ENCODE assay signal across 10 mouse cellular contexts in the genomic region with DNA sequence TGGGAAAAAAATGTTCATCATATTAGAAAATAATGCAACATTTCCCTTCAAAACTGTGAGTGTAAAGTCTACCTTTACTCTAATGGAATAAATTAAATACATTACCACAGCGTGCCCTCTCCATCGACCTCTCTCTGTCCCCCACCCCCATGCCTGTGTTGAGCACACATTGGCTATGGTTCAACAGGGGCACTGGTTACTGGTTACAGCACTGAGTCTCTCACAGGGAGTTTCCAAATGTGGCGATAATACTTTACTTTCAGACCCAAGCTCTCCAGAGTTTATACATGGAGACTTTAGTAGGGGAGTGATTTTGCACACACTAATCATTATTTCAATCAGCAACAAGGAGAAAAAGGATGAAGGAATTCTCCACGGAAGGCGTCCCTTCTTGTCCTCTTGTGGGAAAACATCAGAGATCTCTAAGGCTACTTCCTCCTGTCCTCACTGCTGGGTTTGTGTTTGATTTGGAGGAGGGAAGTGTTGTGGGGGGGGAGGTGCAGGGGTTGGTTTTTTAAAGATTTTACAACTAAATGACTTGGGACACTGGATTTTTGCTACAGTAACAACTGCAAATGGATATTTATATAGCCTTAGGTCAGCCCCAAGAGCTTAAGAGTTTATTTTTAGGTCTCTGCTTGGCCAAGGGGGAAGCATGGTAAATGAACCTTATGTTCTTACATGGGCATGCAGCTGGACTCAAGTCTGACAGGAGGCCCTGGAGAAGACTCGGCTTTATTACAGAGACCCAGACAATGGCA.
DNase-seq lines count a peak whose midpoint lies in the region; ATAC-seq lines count a peak whose summit lies in the region.
"Had no signal": no experiment of that assay in that cellular context is flagged by ENCODE, and none has a peak within 500 bp of the region (broad histone marks: within the 10 kb centered on the region; RNA-seq: fewer than 3 reads in every experiment).

No protein-coding gene starts in this region.

- DNase-seq in kidney, adult 8-10 months: no peak
- DNase-seq in embryonic facial prominence, embryonic 14.5 days (ENCODE audit: low spot score): peak; percentile 45
- DNase-seq in layer of hippocampus, adult 8-10 months (ENCODE audit: low spot score in 2 of 2): no peak
- DNase-seq in cerebellum, adult 18-20 months: no peak
- DNase-seq: adrenal gland, adult 8-10 months had no signal

- H3K4me2 ChIP-seq in kidney, embryonic 15.5 days: peak overlapping the region; percentile 16; the same call in 1 of the 2 replicates
- no peak overlapping the region for H3K4me2 ChIP-seq in embryonic facial prominence, embryonic 14.5 days (ENCODE audit: low read depth, low read length)
- H3K4me2 ChIP-seq in intestine, embryonic 16.5 days (ENCODE audit: low read depth, low read length): no peak overlapping the region

- H3K27me3 ChIP-seq in kidney, embryonic 15.5 days: no peaks in the 10 kb centered on the region
- H3K27me3 ChIP-seq in embryonic facial prominence, embryonic 14.5 days (replicated peaks; ENCODE audit: control insufficient read depth, insufficient read depth, low read length): no peaks in the 10 kb centered on the region
- H3K27me3 ChIP-seq in intestine, embryonic 16.5 days (replicated peaks; ENCODE audit: control insufficient read depth, insufficient read depth, low read length): no peaks in the 10 kb centered on the region
- H3K27me3 ChIP-seq: megakaryocyte, embryonic 14.5 days had no signal

- peak; percentile 83; the same call in 1 of the 2 replicates for ATAC-seq in kidney, embryonic 15.5 days (replicated peaks; ENCODE audit: low FRiP score)
- peak; percentile 60; the same call in 1 of the 2 replicates for ATAC-seq in embryonic facial prominence, embryonic 14.5 days (ENCODE audit: low read depth)
- ATAC-seq in intestine, embryonic 16.5 days: no peak; the same call in 1 of the 2 replicates
- peak; percentile 37; the same call in 1 of the 2 replicates for ATAC-seq in megakaryocyte progenitor cell, adult 5-6 weeks (replicated peaks; ENCODE audit: poor library complexity)
- ATAC-seq in erythroblast, adult 5-6 weeks (replicated peaks; ENCODE audit: low FRiP score, poor library complexity, severe bottlenecking): no peak

- no peaks in the 10 kb centered on the region for H3K36me3 ChIP-seq in kidney, embryonic 15.5 days
- H3K36me3 ChIP-seq in embryonic facial prominence, embryonic 14.5 days (ENCODE audit: control insufficient read depth, insufficient read depth, low read length): no peaks in the 10 kb centered on the region
- H3K36me3 ChIP-seq in intestine, embryonic 16.5 days (ENCODE audit: control insufficient read depth, insufficient read depth, low read length): no peaks in the 10 kb centered on the region

- H3K9me3 ChIP-seq in kidney, embryonic 15.5 days (replicated peaks): no peaks in the 10 kb centered on the region
- H3K9me3 ChIP-seq in embryonic facial prominence, embryonic 14.5 days (ENCODE audit: control insufficient read depth, low read length): no peaks in the 10 kb centered on the region
- H3K9me3 ChIP-seq in intestine, embryonic 16.5 days (ENCODE audit: control insufficient read depth, low read length): no peaks in the 10 kb centered on the region

- H3K4me3 ChIP-seq in kidney, embryonic 15.5 days (replicated peaks): no peak overlapping the region
- no peak overlapping the region for H3K4me3 ChIP-seq in embryonic facial prominence, embryonic 14.5 days (ENCODE audit: low read depth, low read length)
- H3K4me3 ChIP-seq in intestine, embryonic 16.5 days (ENCODE audit: low read length): no peak overlapping the region

- H3K27ac ChIP-seq in kidney, embryonic 15.5 days: peak overlapping the region; percentile 76
- peak overlapping the region; percentile 65 for H3K27ac ChIP-seq in embryonic facial prominence, embryonic 14.5 days (replicated peaks; ENCODE audit: low read depth, low read length)
- H3K27ac ChIP-seq in intestine, embryonic 16.5 days (ENCODE audit: low read length): peak overlapping the region; percentile 37; the same call in 1 of the 2 replicates

- H3K9ac ChIP-seq in kidney, embryonic 15.5 days: no peak overlapping the region
- H3K9ac ChIP-seq in embryonic facial prominence, embryonic 14.5 days (ENCODE audit: low read depth, low read length): no peak overlapping the region
- no peak overlapping the region for H3K9ac ChIP-seq in intestine, embryonic 16.5 days (ENCODE audit: low read depth, low read length)

- H3K4me1 ChIP-seq in kidney, embryonic 15.5 days: 0 out of 2 replicates have a peak, but pooled peaks cover 6% of the 10 kb centered on the region
- H3K4me1 ChIP-seq in embryonic facial prominence, embryonic 14.5 days (ENCODE audit: control insufficient read depth, insufficient read depth, low read length): no peaks in the 10 kb centered on the region
- peaks cover 2% of the 10 kb centered on the region; the same call in 1 of the 2 replicates for H3K4me1 ChIP-seq in intestine, embryonic 16.5 days (ENCODE audit: control insufficient read depth, insufficient read depth, low read length)
- H3K4me1 ChIP-seq: megakaryocyte, embryonic 14.5 days had no signal

- 47% methylated on average over 6 of the region's 6 CpGs for WGBS in kidney, embryonic 15.5 days
- WGBS in embryonic facial prominence, embryonic 14.5 days: 50% methylated on average over 6 of the region's 6 CpGs
- WGBS in intestine, embryonic 16.5 days: 56% methylated on average over 6 of the region's 6 CpGs

Comparison
In these comparisons a context has a peak if more than half of its experiments do, and no peak if none do; other contexts are left out.
1. ATAC-seq: peak in kidney, embryonic 15.5 days (single experiment), embryonic facial prominence, embryonic 14.5 days (single experiment) and megakaryocyte progenitor cell, adult 5-6 weeks (single experiment); none in intestine, embryonic 16.5 days (single experiment) and erythroblast, adult 5-6 weeks (single experiment).
2. Peak in every context shown above with its lines, with median percentiles within 50 percentile points of each other: H3K27ac ChIP-seq.